Mouse (Mus musculus): ENCODE results near the gene Ube2u.
A peak's percentile ranks its signal among the peaks of the same experiment; 100 is the strongest.

Ube2u gene

DNA sequence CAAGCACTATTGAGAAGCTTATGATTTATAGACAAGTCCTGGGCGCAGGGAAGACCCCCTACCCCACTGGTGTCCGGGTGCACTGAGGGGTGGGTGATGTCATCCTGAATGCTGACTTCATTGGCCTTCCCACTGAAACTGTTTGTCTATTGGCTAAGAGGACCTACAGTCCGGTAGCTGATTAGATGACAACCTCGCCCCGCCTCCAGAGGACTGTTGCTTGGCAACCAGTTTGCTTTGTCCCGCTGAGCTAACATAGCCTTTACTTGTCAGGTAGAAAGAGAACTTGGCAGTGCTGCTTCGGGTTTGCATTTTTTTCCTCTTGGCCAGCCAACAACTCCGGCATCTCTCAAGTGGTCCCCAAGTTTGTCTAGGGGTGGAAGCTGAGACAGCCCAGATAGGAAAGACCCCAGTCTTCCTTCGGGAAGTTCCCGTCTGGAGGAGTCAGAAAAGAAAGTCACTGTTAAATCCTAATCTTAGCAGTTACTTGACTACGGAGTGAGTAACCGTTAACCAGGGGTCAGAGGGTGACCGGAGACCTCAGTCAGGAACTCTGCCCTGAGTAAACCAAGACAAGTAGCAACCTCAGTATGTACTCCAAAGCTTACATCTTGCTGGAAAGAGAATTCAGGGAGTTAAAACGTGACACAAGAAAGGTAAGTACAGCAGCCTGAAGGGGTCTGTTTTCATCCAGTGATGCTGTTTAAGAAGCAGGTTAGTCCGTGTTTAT is at the start of gene Ube2u:
Ube2u (plus strand) TSS at position 258 of the 730 bp plus-strand sequence.
- DNase-seq (ENCODE audit: low spot score): peak; percentile 87

DNA sequence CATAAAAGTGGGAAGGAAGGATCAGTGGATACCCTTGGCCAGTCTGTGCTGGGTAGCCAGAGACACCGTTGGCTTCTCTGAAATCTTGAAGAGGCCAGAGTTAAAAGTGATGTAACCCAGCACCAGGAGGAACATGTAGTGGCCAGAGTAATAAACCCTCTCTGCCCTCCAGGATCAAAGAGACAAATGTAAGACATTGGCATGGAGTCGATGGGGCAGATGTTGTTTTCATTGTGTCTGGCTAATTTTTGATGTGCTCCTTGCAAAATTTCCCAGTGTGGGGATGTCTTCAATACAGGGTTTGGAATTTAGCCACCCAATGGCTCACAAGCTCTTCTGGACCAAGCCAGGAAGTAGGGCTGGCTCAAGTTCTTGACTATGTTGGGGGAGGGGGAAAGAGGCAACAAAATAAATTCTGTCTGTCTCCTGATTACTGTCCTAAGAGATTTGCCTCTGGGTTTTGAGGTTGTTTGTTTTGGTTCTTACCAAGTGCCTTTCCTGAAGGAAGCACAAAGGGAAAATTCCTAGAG is 49.2 kb upstream of the Ube2u start:
- DNase-seq (ENCODE audit: low spot score): no peak

DNA sequence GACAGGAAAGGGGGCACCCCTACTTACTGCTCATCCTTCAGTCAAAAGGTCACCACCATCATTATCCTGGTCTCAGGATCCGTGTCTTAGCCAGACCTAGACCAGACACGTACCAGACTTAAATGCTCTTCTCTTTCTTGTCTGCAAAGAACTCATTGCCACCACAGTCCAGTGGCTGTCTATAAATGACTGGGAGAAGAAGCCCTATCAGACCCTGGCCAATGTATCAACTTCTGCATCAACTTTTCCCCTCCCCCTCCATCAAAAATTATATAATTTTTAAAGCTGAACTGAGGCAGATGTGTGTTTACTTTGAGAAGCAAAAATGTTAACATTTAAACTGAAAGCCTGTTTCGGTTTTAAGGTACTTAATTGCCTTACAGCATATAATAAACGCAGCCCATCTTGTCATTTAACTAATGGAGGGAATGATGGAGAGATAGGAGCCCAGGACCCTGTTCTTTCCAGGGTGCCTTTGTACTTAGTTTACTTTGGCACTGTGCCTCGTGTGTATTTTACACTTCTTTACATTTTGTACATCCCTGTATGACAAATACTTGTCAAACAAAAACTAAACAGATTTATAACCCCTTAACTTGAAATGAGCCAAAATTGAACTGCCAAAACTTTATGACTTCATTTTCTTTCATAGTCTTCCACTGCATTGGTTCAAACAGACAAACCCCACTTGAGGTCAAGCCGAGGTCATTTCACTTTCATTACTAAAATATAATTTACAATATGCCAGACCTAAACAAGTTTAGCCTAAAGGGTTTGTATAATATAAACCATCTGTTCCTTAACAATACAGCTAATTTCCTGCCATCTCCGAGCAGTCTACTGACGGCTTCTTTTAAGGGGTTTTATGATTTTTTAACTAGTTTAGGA is 43.1 kb upstream of the Ube2u start:
- no peak for DNase-seq (ENCODE audit: low spot score)

DNA sequence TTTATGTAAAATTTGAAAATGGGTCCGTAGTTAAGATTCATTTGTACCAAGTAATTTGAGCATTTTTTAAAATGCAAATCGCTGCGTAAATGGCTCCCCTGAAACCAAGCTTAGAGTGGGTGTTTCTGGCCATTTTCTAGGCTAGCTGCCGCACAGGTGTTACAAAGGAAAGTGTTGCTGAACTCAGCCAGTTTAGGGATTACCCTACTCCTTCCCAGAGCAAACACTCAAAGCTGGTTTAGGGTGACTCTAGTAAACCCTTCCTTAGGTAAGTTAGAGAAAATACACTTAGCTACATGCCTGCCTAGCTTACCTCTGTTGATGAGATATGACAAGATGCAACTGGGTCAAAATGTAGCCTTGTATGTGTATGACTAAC is 42.5 kb upstream of the Ube2u start:
- DNase-seq (ENCODE audit: low spot score): no peak

DNA sequence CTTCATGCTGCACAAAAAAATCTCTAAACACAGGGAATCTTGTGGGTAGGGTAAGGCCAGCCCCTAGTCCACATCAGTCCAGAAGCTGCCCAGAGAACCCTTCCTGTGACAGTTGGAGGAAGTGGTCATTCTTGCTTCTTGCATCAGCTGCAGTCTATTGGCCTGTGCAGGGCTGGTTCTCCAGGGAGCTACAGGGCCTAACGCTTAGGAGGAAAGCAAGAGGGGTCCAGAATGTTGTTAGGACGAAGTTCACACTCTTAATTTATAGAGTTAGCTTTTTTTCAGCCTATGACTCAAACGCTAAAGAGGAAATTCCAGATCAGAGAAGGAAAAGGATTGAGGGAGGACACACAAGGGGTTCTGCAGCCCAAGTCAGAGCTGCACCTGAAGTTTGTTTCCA is 31.8 kb upstream of the Ube2u start:
- DNase-seq (ENCODE audit: low spot score): no peak

DNA sequence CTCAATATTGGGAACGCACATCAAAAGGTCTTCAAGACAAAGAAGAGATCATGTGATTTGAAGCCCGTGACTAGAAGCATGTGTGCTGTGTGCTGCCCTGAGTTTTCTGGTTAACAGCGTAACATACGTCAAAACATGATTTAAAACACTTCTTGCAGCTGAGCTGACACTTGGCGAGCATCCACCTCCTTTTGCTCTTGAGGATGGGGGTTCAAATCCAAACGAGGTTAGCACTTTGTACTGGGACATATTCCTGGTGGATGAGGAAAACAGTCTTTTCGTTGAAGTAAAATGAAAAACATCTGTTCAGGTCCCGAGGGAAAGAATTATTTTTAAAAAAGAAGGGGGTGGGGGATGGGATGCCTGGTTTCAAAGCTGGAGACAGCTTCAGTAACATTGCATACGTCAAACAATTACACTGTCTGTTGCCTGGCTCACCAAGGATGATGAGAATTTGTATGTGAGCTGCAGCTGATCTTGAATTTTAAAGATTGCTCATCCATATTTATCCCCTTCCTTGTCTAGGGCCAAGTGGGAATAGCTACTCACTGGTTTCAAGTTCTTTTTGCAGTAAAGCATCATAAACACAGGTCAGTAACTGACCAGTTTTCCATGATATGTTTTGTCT is 16.0 kb upstream of the Ube2u start:
- DNase-seq (ENCODE audit: low spot score): no peak

DNA sequence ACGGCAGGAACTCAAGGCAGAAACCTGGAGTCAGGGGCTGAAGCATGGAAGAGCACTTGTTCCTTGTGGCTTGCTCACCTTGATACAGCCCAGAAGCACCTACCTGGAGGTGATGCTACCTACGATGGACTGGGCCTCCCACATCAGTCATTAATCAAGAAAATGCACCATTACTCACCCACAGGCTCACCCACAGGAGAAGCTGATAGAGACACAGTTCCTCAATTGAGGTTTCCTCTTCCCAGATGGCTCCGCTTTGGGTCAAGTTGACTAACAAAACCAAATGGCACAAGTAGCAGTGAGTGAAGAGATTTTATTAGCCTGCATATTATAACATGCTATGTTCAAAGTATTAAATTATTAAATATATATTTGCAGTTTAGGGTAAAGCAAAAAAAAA is 9.8 kb downstream of the Ube2u start:
- DNase-seq (ENCODE audit: low spot score): no peak

DNA sequence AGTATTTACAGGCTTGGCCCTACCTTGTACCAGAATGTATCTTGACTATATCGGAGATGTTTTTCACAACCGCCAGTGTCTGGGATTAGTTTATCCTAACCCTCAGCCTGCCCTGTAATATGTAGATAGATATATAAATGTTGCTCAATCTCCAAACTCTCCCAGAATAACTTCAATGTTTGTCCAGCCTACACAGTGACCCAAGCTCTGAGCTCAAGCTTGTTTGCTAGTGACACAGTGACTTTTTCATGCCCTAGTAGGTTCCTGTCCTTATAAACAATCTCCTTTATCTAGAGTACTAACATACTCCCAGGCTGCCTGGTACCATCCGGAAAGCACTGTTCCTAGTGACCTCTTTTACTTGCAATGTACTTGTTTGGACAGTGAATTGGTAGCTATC is 16.5 kb downstream of the Ube2u start:
- no peak for DNase-seq (ENCODE audit: low spot score)

DNA sequence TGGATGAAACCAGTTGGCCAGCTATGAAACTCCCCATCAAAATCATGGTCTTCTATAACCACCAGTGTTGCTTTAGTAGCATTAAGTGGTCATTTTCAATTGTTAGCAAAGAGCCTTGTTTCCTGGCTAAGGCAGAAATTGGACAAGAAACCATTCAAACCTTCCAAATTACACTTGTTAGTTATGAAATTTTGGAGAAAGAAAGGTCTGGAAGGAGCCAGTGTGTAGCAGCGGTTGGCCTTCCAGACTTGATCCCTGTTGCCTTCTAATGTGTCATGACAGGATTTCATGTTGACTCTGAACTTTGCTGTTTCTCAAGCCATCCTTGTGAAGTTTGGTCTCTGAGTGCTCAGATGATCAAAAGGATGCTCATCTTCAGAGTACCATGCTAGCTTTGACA is 17.9 kb downstream of the Ube2u start:
- no peak for DNase-seq (ENCODE audit: low spot score)

DNA sequence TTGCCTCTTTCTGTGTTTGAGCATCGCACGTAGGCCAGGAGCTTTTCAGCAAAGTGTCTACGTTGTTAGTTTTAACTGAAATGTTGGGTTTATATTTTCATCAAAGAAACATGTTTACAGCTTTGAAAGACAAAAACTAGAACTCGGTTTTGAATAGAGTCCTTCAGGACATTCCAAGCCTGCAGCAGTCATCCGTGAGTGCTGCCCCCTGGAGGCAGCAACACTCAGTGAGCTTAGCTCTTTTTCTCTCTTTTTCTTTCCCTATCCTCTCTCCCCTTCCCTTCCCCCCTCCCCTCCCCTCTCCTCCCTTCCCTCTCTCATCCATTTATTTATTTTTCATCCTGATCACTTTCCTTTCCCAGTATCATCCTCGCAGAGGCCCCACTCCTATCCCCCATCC is 19.5 kb downstream of the Ube2u start:
- DNase-seq (ENCODE audit: low spot score): no peak

DNA sequence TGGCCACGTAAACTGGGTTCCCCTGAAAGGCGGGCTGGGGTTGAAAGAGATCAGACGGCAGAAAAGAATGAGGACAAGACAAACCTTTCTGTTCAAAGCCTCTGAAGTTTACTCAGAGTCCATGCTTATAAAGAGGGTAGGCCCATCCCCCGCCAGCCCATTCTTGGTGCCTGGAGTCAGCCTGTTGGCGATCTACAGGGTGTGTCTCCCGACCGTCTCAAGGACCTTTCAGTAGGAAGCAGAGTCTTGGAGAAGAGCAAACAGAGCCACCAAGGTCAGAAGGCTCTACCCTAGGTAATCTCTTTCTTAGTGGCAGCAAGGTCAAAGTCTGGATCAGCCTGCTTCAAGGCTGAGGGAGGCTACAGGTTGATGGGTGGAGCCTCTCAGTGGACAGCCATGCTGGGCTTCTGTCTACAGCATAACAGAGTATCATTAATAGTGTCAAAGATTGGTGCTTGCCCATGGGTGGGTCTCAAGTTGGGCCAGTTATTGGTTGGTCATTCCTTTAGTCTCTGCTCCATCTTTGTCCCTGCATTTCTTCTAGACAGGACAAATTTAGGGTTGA is 20.5 kb downstream of the Ube2u start:
- peak; percentile 58 for DNase-seq (ENCODE audit: low spot score)

DNA sequence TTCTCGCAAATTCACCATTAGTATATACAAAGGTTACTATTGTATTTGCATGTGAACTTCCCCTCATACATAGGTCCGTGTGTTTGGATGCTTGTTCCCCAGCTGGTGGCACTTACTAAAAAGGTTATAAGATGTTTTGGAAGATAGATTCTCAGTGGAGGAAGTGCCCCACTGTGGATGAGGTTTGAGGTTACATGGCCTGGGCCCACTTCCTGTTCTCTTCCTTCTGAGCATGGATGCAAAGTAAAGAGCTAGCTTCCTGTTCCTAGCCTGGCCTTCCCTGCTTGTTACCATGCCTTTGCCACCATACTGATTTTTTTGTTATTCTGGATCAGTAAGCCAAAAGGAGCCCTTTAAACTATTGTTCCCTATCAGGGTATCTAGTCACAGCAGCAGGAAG is 24.7 kb downstream of the Ube2u start:
- DNase-seq (ENCODE audit: low spot score): no peak

DNA sequence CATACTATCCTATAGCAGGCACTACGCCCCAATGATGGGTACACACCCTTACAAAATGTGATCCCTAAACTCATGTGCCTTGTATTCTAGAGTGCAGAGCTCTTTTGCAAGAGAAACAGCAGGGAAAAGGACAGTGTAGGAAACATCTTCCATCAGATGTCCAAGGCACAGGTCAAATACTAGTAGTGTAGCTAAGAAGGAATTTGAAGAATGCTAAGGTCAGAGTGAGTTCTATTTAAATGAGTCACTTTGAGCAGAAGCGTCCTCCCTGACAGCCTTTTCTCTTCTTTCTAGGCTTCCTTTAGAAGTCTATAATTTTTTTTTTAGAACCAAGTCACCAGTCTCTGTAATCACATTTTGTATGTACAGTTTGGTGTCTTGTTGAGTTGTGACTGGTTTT is 39.0 kb downstream of the Ube2u start:
- no peak for DNase-seq (ENCODE audit: low spot score)

DNA sequence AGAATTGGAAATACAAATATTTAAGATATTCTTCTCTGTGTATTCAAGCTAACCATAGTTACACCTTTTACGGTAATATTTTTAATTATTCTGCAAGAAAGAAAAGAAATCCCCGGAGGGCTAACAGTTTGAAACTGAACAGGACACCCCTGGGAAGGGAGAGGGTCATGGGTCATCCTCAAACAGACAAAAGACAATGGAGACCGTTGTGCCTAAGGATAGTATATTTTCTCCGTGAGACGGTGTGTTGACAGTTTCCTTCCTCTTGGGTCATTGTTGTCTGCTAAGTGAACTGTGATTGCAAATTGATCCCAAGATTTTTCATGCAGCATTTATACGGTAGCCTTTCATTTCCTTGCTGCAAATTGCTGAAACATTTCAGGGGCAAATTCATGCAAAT is 43.9 kb downstream of the Ube2u start:
- no peak for DNase-seq (ENCODE audit: low spot score)

DNA sequence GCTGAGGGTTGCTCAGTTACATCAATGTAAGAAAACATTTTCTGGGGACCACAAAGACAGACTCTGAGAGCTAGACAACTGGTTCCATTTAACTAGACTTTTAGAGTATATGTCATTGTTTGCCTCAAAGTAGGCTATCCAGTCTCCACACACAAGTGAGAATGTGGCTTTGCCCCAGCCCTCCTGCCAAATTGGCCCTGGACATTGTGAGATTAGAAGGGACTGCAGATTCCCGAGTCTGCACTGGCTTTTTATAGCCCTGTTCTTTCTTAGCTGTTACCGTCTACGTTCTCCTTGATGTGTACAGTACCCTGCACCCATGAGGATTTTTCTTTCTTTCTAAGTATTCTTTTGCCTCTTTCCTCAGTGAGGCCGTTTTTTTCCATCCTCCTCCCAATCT is 46.1 kb downstream of the Ube2u start:
- DNase-seq (ENCODE audit: low spot score): no peak

DNA sequence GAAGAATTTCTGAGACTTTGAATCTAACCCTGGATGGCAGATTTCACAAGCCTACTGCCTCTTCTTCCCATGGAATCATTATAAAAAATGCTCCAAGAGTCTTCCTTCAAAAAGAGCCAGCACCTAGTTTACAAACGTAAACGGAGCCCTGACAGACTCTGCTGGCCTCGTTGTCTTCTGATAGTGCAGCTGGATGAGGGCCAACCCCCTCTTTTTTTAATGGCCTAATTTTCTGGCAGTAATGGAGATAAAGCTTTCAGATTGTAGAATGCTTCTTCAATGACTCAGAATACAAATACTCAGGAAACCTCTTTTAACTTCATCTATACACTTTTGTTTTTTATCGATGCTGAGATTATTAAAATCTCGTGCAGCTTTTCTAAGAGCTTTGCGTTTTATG is 47.6 kb downstream of the Ube2u start:
- DNase-seq (ENCODE audit: low spot score): no peak

DNA sequence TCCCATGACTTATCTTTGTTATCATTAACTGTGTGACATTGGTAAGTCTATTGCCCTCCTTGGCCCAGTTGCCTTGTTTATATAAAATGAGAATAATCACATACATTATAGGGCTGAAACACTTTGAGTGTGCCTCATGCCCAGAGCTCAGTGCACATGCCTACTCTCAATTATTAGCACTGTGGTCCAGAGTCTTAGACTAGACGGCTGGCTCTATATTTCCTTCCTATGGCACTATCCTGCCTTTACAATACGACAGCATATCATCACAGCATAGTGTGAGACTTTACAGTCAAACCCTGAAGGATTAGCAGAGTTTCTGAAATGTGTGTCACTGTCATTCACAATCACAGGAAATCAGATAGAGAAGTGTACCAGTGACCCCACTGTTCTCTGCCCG is 48.4 kb downstream of the Ube2u start:
- DNase-seq (ENCODE audit: low spot score): no peak

DNA sequence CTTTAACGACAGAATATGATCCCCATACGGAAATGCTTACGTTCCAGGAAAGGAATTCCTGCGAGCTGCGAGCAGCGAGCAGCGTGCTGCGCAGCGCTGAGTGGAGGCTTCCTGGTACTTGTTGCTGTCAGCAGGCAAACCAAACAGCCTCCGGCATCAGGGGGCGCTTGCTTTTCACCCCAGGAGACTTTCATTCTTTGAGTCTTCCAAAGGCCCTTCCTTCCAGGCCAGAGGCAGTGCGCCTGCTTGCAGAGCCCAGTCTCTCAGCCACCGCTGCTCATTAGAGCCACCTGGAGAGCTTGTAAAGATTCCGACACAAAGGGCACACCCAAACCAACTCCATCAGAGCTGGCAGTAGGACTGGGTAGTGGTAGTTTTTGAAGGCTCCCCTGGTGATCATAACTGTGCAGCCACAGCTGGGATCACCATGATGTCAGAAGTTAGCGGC is 48.9 kb downstream of the Ube2u start:
- DNase-seq (ENCODE audit: low spot score): peak; percentile 47

DNA sequence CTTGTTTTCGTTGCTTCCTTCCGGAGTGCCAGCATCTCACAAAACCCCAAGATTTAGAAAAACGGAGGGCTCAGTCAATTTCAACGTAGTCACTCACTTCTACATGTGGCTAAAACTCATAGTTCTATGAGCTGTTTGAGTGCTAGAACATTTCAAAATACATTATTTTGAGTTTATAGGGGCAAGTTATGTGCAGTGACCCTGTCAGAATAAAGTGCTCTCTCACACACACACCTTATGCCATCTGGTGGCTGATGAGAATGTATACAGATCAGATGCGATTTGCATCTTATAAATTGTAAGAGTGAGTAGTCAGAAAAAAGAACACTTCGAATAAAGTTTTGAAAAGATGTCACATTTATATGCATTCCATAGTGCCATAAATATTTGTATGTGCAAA is 55.0 kb downstream of the Ube2u start:
- DNase-seq (ENCODE audit: low spot score): no peak

DNA sequence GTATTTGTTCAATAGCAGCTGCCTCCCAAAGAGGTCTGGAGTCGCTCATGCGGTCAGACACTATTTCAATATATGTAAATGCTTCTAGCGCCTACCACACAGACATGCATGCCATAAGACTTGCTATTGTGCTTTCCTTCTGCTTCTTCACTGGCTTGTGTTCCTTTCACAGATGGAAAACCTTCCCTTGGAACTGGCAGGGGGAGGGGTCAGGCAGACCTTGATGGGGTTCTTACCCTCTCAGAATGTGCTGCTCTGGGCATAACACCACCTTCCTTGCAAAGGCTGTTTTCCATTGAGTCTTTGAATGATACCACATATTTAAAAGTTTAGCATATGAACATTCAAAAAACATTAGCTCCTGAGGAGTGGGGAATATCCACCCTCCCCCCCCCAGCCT is 56.3 kb downstream of the Ube2u start:
- DNase-seq (ENCODE audit: low spot score): no peak

DNA sequence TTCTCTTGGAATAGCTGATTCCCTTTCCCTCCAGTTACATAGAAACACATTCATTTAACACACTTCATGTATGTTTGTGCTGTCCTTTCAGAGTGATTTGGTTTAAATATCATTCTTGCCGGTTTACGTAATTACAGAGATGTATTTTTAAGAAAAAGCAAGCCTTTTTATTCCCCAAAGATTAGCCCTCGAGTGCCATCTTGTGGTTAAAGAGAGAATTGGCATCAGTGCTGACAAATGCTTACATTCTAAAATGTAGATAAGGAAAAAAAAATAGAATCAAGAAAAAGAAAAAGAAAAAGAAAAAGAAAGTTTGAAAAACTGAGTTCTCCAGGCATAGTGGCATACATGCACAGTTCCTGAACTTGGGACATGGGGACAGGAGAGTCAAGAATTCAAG is 59.2 kb downstream of the Ube2u start:
- peak; percentile 40 for DNase-seq (ENCODE audit: low spot score)

DNA sequence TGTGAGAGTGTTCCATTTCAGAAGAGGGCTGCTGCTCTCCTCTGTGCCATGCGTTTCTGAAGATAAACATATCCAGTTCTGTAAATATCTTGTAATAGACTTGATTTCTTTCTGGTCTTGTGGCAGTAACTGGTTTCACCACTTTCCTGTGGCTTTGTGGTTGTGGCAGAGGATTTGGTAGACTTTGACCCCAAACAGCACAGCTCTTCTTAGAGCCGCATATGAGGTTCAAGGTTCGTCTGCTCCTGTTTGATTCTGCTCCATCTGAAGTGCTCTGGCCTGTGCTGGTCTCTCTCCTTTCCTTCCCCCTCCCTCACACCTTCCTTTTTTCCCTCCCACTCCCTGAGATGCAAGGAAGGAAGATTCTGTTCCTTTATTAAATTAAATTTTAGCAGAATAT is 60.8 kb downstream of the Ube2u start:
- DNase-seq (ENCODE audit: low spot score): peak; percentile 37
